Mouse (Mus musculus) olfactory bulb, adult 2 months (tissue): Measurements from ENCODE around the gene Asb4.
"Not testable (repeated sequence)": the region's sequence is repeated elsewhere in the genome, so short reads cannot be mapped to it uniquely, and the experiment has no call there.

Experiments used
- CTCF ChIP-seq: fragments of 200-500 bp; IDR thresholded peaks from 2 replicates; pipeline ENCODE4 v1.5.1; 2012; ENCODE audit warnings: low read depth, mild to moderate bottlenecking, low read length, moderate library complexity; ENCODE audit not compliant: insufficient read depth
- POLR2A ChIP-seq: fragments of 200-500 bp; IDR thresholded peaks from 2 replicates; pipeline ENCODE4 v1.6.1; 2012; ENCODE audit warnings: mild to moderate bottlenecking, low read depth, low read length, moderate library complexity; ENCODE audit not compliant: insufficient read depth

DNA sequence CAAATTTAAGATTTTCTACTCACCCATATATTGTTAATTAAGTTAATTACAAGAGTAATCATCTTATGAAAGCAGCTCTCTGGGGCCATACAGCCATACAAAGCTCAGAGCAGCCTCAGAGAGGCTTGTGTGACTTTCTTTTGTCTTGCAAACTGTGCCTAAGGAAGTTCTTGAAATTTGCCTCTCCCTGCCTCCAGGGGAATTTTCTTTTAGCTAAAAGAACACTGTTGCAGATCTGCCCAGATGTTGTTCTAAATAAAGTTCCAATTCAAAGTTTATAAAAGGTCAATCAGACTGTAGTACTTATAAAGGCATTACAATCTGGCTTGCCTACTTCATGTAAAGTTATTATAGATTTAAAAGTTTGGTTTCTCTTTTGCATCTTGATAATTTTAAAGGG is 47.2 kb upstream of the Asb4 start:
- TF ChIP-seq POLR2A, CTCF: not testable (repeated sequence)
